Mouse (Mus musculus) E14TG2a.4 (cell line): ENCODE results near the gene Clpp.

ENCODE experiments used
- H3K27me3 ChIP-seq: 2 replicates; pipeline ENCODE4 v1.6.1; 2014; ENCODE audit warnings: low read length, control low read depth; ENCODE audit not compliant: insufficient read depth
- H3K36me3 ChIP-seq: 2 replicates; pipeline ENCODE4 v1.6.1; 2014; ENCODE audit warnings: low read length, control low read depth; ENCODE audit not compliant: insufficient read depth
- H3K4me1 ChIP-seq: replicated peaks from 2 replicates; pipeline ENCODE4 v1.6.1; 2014; ENCODE audit warnings: low read depth, low read length, control low read depth
- H3K4me3 ChIP-seq: replicated peaks from 2 replicates; pipeline ENCODE4 v1.5.1; 2014; ENCODE audit warnings: mild to moderate bottlenecking, low read length
- H3K9me3 ChIP-seq: 2 replicates; pipeline ENCODE4 v1.6.1; 2014; ENCODE audit warnings: low read length, control low read depth
- CTCF ChIP-seq: conservative IDR thresholded peaks from 2 replicates; pipeline ENCODE4 v1.5.1; 2014; ENCODE audit warnings: low read length
- NANOG ChIP-seq: IDR thresholded peaks from 2 replicates; pipeline ENCODE4 v1.6.1; 2014; ENCODE audit warnings: borderline replicate concordance, low read length, mixed read lengths
- POU5F1 ChIP-seq: IDR thresholded peaks from 2 replicates; pipeline ENCODE4 v1.6.1; 2014; ENCODE audit warnings: low read length, borderline replicate concordance

The Clpp gene

GRCm38 (mm10) chr17:57031661-57032420 lies 41.7 kb downstream of the Clpp start:
- Histone ChIP-seq H3K4me3 (peak overlapping the region; percentile 93), H3K36me3 (peaks cover 30% of the 10 kb centered on the region), H3K4me1 (peaks cover 54% of the 10 kb centered on the region), H3K9me3 (no peaks in the 10 kb centered on the region), H3K27me3 (peaks cover 6% of the 10 kb centered on the region)
- TF ChIP-seq POU5F1, result no peak
- no peak for TF ChIP-seq CTCF
- TF ChIP-seq NANOG, result peak; percentile 6; the same call in 1 of the 2 replicates

GRCm38 (mm10) chr17:57032854-57033253 lies 42.7 kb downstream of the Clpp start:
- Histone ChIP-seq H3K4me1 (peaks cover 46% of the 10 kb centered on the region), H3K9me3 (no peaks in the 10 kb centered on the region), H3K4me3 (peak overlapping the region; percentile 90), H3K27me3 (peaks cover 10% of the 10 kb centered on the region), H3K36me3 (peaks cover 20% of the 10 kb centered on the region)
- TF ChIP-seq CTCF, result no peak
- TF ChIP-seq POU5F1, result no peak
- TF ChIP-seq NANOG, result no peak

- no peaks in the 10 kb centered on the region for H3K9me3 ChIP-seq
- peak overlapping the region; percentile 63 for H3K4me3 ChIP-seq
- peaks cover 30% of the 10 kb centered on the region for H3K27me3 ChIP-seq
- H3K4me1 ChIP-seq, result peaks cover 22% of the 10 kb centered on the region
- H3K36me3 ChIP-seq, result no peaks in the 10 kb centered on the region
- no peak for TF ChIP-seq POU5F1
- TF ChIP-seq CTCF, result peak; percentile 83
- no peak for TF ChIP-seq NANOG
These were observed 48.9 kb downstream of the Clpp start for GRCm38 (mm10) chr17:57038978-57039377.

GRCm38 (mm10) chr17:57041554-57041953 lies 51.4 kb downstream of the Clpp start, which contains the start of gene Slc25a41:
Gene Slc25a41 (minus strand): TSS chr17:57041654.
- no peaks in the 10 kb centered on the region for H3K36me3 ChIP-seq
- H3K9me3 ChIP-seq, result no peaks in the 10 kb centered on the region
- no peak within 1 kb of the TSS for H3K4me3 ChIP-seq
- H3K4me1 ChIP-seq, result peaks cover 25% of the 10 kb centered on the region
- TF ChIP-seq POU5F1 (no peak), CTCF (no peak), NANOG (no peak)
- peaks cover 37% of the 10 kb centered on the region for H3K27me3 ChIP-seq
